Mouse (Mus musculus) embryonic facial prominence, embryonic 10.5 days (tissue): ENCODE measurements around the gene Cpt1c. TPM values are rescaled to one million over a fixed set of nuclear protein-coding genes. Genes with fewer than 3 reads are reported as not detected.

ENCODE experiments used
- DNase-seq: peaks from one replicate; pipeline ENCODE4 v3.0.0-alpha.2; 2017; ENCODE audit warnings: low spot score
- H3K27ac ChIP-seq: fragments of 300-500 bp; sonication (generic); replicated peaks from 2 replicates; pipeline ENCODE4 v1.5.1; 2016; ENCODE audit warnings: mild to moderate bottlenecking
- H3K27me3 ChIP-seq: fragments of 300-500 bp; sonication (generic); replicated peaks from 2 replicates; pipeline ENCODE4 v1.6.1; 2016; ENCODE audit warnings: low read depth, mild to moderate bottlenecking; ENCODE audit not compliant: poor library complexity, severe bottlenecking
- H3K36me3 ChIP-seq: fragments of 300-500 bp; sonication (generic); replicated peaks from 2 replicates; pipeline ENCODE4 v1.6.1; 2016; ENCODE audit warnings: mild to moderate bottlenecking, moderate library complexity
- H3K4me1 ChIP-seq: fragments of 300-500 bp; sonication (generic); 2 replicates; pipeline ENCODE4 v1.6.1; 2016
- H3K4me3 ChIP-seq: fragments of 300-500 bp; sonication (generic); 2 replicates; pipeline ENCODE4 v1.5.1; 2016; ENCODE audit warnings: mild to moderate bottlenecking, moderate library complexity
- H3K9me3 ChIP-seq: fragments of 300-500 bp; sonication (generic); 2 replicates; pipeline ENCODE4 v1.6.1; 2016; ENCODE audit warnings: mild to moderate bottlenecking
- WGBS: fragments of 180-500 bp; shearing (Covaris S2); methylation state at CpG from one replicate; pipeline ENCODE4 v1.1.7; 2016; 5-methylcytosine and 5-hydroxymethylcytosine counted together
- polyA plus RNA-seq: library from polyadenylated mRNA; unstranded; fragments of >200 nt; fragmentation: Nextera tagmentation; extraction: Ambion mirVana; gene quantifications from 2 replicates; pipeline ENCODE4 v1.2.1, GENCODE M21; 2016

The Cpt1c gene
- polyA plus RNA-seq, 1 experiment from 2014 or later: 18.5 TPM

DNA sequence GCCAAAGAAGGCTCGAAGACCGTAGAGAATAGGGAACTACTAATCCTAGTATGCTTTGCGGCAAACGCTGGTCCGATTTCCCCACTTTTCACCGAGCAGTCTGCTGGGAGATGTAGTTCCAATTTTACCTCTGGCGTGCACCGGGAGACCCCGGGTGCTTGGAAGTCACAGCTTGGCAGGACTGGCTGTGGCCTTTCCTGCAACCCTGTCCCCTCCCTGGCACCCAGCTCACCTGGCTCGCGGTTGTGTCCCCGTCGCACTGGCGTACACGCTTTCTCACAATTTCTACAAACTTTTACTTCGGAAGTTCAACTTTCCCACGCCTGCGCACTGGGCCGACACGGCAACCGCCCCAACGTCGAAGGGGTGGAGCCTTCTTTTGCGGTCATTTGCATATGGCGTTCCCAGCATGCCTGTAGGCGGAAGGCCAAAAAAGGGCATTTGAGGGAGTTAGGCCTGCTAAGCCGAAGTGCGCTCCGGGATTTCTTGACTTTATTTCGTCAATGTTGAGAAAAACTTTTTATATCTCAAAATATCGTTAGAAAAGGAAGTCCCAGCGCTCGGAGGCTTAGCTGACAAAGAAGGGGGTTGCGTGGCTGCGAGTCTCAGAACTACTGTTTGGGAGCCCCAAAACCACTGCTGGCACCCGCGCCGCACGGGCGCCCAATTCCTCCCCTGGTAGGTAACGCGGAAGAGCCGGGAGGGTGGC lies 22.7 kb upstream of the Cpt1c start, which contains the start of gene Irf3:
Irf3 (plus strand) TSS at position 418 of the 709 bp plus-strand sequence.
- peak; percentile 95 for DNase-seq
- Histone ChIP-seq H3K4me3 (peak within 1 kb of the TSS; percentile 84), H3K4me1 (peaks cover 36% of the 10 kb centered on the region), H3K9me3 (no peaks in the 10 kb centered on the region), H3K27ac (peak within 1 kb of the TSS; percentile 95), H3K36me3 (peaks cover 73% of the 10 kb centered on the region), H3K27me3 (no peaks in the 10 kb centered on the region)
- under 1% methylated on average over 43 of the region's 43 CpGs for WGBS

DNA sequence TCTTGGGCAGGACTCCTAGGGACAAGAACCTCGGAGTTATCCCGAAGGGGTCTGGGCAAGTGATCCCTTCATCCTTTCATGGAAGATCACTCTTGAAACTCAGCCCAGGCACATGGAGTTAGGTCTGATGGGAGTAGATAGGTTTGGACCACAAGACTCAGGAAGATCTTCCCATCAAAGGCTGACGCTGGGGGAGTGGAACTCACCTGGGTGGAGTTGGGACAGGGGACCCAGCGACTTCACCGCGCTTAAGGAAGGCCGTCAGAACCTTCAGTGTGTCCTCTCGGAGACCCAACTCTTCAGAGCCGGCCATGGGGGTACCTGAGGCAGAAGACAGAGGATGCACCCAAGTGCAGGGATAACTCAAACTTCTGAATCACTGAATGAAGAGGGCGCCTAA lies 22.0 kb upstream of the Cpt1c start:
- peaks cover 73% of the 10 kb centered on the region for H3K36me3 ChIP-seq
- WGBS: 17% methylated on average over 10 of the region's 10 CpGs
- no peaks in the 10 kb centered on the region for H3K9me3 ChIP-seq
- H3K4me3 ChIP-seq: peak overlapping the region; percentile 84
- peak overlapping the region; percentile 95 for H3K27ac ChIP-seq
- no peak for DNase-seq
- H3K27me3 ChIP-seq: no peaks in the 10 kb centered on the region
- peaks cover 36% of the 10 kb centered on the region for H3K4me1 ChIP-seq

DNA sequence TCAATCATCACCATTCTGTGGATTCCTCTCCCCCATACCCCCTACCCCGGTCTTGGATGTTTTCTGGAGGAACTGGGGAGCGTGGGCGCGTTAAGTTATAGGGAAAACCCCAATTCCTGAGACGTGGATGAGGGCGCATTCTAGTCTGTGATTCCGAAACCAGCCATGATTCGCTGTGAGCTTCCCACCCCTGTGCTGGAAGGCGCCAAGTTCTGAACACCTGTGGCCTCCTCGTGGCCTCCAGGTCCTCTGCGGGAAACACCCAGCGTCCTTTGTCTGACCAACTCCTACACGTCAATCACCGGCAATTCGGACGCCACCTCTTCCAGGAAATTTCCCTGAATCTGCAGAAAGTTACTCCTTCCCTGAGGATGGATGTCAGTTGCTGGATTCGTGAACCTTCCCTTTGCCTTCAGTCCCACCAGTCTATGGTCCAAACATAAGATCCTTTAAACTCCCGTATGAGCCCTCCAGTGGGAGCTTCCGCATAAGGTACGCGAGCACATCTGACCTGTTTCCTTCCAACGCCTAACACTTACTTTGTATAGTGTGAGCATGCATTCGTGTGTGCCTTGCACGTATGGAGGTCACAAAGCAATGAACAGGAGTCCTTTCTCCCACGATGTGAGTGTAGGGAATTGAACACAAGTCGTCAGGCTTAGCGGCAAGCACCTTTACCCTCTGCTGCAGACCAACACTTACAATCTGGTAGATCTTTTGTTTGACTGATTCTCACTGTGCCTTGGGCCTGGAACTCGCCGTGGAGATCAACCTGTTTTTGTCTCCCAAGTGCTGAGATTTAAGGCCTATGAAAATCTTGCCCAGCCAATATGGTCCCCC lies 12.4 kb upstream of the Cpt1c start:
- Histone ChIP-seq H3K4me3 (peak overlapping the region; percentile 75), H3K27me3 (no peaks in the 10 kb centered on the region), H3K9me3 (no peaks in the 10 kb centered on the region), H3K27ac (peak overlapping the region; percentile 99), H3K36me3 (peaks cover 68% of the 10 kb centered on the region), H3K4me1 (peaks cover 39% of the 10 kb centered on the region)
- under 1% methylated on average over 29 of the region's 29 CpGs for WGBS
- DNase-seq: no peak

DNA sequence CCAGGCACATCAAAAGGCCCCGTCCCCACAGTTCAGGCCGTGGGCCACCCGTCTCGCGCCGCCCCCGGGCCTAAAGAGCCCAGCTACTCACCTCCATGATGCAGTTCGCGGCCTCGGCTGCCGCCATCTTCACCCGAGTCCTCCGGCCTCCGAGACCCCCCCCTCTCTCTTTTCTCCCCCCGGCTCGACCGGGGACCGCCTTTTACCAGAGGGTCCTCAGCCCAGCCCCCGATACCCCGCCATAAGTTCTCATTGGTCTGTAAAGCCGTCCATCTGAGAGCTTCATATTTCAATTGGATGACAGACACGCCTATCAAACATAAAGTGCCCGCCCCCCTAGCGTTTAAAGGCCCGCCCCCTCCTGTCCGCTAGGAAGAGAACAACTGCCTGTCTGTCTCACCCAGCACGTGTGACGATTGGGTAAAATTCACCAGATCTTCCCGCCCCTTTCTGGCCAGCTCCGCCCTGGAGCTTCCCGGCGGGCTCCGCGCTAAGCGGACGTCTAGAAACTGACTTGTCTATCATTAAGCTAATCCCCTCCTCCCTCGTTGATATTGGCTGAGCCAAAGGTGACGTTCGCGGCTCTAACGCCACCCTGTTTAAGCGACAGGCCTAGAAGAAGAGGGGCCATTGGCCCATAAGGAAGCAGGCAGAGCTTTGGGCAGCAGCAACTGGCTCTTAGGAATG lies 11.7 kb upstream of the Cpt1c start, which contains the start of gene Prmt1:
Prmt1 (minus strand) TSS at position 377 of the 687 bp plus-strand sequence.
- Histone ChIP-seq H3K36me3 (peaks cover 68% of the 10 kb centered on the region), H3K9me3 (no peaks in the 10 kb centered on the region), H3K4me3 (peak within 1 kb of the TSS; percentile 75), H3K27ac (peak within 1 kb of the TSS; percentile 99), H3K27me3 (no peaks in the 10 kb centered on the region), H3K4me1 (peaks cover 39% of the 10 kb centered on the region)
- DNase-seq: peak; percentile 97
- WGBS: under 1% methylated on average over 42 of the region's 42 CpGs

DNA sequence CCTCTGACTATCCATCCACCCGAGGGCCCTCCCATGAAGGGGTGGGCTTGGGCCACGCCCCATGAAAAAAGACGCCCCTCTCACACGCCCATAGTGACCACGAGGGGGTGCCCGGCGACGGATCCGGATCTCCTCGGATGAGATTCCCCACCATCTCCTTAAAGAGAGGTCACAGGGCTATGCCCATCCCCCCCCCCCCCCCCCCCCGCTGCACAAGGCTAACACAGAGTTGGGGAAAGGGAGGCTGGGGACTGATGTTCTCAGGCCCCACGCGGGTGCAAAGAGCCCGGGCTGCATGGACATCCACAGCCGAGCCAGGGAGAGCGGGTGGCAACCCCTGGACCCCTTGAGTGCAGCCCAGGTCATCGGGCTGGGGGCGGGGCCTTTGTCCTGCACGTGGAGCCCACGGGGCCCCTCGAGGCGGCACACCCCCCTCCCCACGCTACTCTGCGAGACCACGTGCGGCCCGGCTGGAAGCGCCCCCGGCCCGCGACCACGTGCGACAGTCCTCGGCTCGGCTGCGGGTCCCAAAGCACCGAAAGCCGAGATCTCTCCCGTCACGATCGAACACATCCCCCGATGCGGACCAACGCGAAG lies 11.0 kb upstream of the Cpt1c start:
- Histone ChIP-seq H3K27me3 (no peaks in the 10 kb centered on the region), H3K27ac (peak overlapping the region; percentile 99), H3K4me1 (peaks cover 39% of the 10 kb centered on the region), H3K36me3 (peaks cover 68% of the 10 kb centered on the region), H3K4me3 (peak overlapping the region; percentile 75), H3K9me3 (no peaks in the 10 kb centered on the region)
- WGBS: 1% methylated on average over 45 of the region's 45 CpGs
- peak; percentile 90 for DNase-seq

DNA sequence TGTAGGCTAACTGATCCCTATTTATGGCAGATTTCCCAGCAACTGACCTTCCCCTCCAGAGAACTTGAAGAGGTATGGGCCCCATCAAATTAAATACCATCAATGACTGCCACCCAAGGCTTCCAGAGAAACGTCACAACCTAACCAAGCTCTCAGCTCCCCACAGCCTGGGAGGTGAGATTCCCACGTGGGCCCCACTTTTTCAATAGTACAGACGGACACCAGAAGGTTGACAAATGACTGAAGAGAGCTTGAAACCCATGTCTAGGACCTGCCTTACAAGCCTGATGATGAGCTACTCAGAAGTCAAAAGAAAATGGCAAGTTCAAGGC lies 10.1 kb upstream of the Cpt1c start:
- H3K27ac ChIP-seq: no peak overlapping the region
- WGBS: 55% methylated on average over 3 of the region's 3 CpGs
- DNase-seq: no peak
- peaks cover 39% of the 10 kb centered on the region for H3K4me1 ChIP-seq
- no peaks in the 10 kb centered on the region for H3K9me3 ChIP-seq
- peaks cover 68% of the 10 kb centered on the region for H3K36me3 ChIP-seq
- peak overlapping the region; percentile 75 for H3K4me3 ChIP-seq
- H3K27me3 ChIP-seq: no peaks in the 10 kb centered on the region

DNA sequence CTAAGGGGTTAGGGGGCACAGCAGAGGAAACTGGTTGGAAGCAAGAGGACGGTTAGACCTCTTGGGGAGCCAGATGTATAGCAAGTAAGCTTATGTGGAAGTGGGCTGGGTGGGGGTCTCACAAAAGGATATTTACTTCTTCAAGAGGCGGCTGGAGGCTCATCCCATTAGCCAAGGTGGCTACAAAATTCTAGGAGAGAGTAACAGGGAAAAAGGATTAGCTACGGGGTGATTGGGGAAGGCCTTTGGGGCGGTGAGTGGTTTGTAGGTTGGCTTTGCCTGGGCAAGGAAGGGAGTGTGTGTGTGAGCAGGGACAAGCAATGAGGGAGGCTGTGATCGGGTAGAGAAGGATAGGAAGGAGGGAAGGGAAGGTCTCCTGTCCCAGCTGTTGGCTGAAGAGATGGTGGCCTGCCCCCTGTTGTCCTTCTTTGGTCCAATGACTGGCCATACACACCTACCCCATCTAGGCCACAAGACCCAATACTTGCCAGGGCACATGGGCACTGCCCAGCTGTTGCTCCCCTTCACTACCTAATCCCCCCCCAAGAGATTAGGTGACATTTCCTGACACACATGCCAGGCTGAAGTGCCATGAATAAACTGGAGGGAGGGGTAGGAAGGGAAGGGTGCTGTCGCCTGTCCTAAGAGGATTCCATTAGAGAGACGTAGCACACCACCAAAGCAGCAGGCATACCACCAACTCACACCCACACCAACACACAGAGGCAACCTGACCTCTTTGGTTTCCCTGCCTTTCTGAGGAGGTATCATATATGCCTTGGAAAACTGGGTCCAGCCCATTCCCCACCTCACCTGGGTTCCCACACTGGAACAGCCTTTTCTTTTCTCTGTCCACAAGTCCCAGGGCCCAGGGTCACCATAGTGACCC lies 9.5 kb upstream of the Cpt1c start:
- no peaks in the 10 kb centered on the region for H3K9me3 ChIP-seq
- H3K4me3 ChIP-seq: peak overlapping the region; percentile 75
- H3K36me3 ChIP-seq: peaks cover 68% of the 10 kb centered on the region
- peaks cover 38% of the 10 kb centered on the region for H3K4me1 ChIP-seq
- WGBS: 81% methylated on average over 7 of the region's 7 CpGs
- H3K27ac ChIP-seq: 0 out of 2 replicates have a peak overlapping the region, but pooled peaks have one; percentile 20
- no peaks in the 10 kb centered on the region for H3K27me3 ChIP-seq
- DNase-seq: no peak

- Histone ChIP-seq H3K27ac (no peak overlapping the region), H3K9me3 (no peaks in the 10 kb centered on the region), H3K4me3 (peak overlapping the region; percentile 75), H3K4me1 (peaks cover 30% of the 10 kb centered on the region), H3K27me3 (no peaks in the 10 kb centered on the region), H3K36me3 (peaks cover 69% of the 10 kb centered on the region)
- peak; percentile 88 for DNase-seq
- 40% methylated on average over 6 of the region's 6 CpGs for WGBS
Measured at GRCm38 (mm10) chr7:44983085-44983484, 8.4 kb upstream of the Cpt1c start.

GRCm38 (mm10) chr7:44981539-44981938 lies 6.9 kb upstream of the Cpt1c start:
- no peak for DNase-seq
- 95% methylated on average over 8 of the region's 8 CpGs for WGBS
- H3K4me3 ChIP-seq: no peak overlapping the region
- H3K4me1 ChIP-seq: peaks cover 24% of the 10 kb centered on the region
- no peak overlapping the region for H3K27ac ChIP-seq
- H3K9me3 ChIP-seq: no peaks in the 10 kb centered on the region
- H3K36me3 ChIP-seq: peaks cover 82% of the 10 kb centered on the region
- no peaks in the 10 kb centered on the region for H3K27me3 ChIP-seq

- DNase-seq: no peak
- 93% methylated on average over 3 of the region's 3 CpGs for WGBS
- H3K27ac ChIP-seq: no peak overlapping the region
- no peak overlapping the region for H3K4me3 ChIP-seq
- peaks cover 24% of the 10 kb centered on the region for H3K4me1 ChIP-seq
- H3K9me3 ChIP-seq: no peaks in the 10 kb centered on the region
- H3K36me3 ChIP-seq: peaks cover 82% of the 10 kb centered on the region
- no peaks in the 10 kb centered on the region for H3K27me3 ChIP-seq
Measured at GRCm38 (mm10) chr7:44978300-44978699, 3.6 kb upstream of the Cpt1c start.

- WGBS: 30% methylated on average over 6 of the region's 6 CpGs
- H3K4me3 ChIP-seq: peak overlapping the region; percentile 65; the same call in 1 of the 2 replicates
Measured at GRCm38 (mm10) chr7:44975117-44975419, 417 bp upstream of the Cpt1c start.

More at GRCm38 (mm10) chr7:44975117-44975419, 417 bp upstream of the Cpt1c start:
- H3K36me3 ChIP-seq: peaks cover 51% of the 10 kb centered on the region
- H3K9me3 ChIP-seq: no peaks in the 10 kb centered on the region
- H3K4me1 ChIP-seq: peaks cover 40% of the 10 kb centered on the region
- H3K27ac ChIP-seq: no peak overlapping the region
- DNase-seq: no peak
- no peaks in the 10 kb centered on the region for H3K27me3 ChIP-seq
